Mouse (Mus musculus) cerebellum, postnatal 25 days (tissue): ENCODE measurements around the gene B430306N03Rik.

ENCODE experiments used
- DNase-seq, 2 experiments: peaks; one replicate each; pipeline ENCODE4 v3.0.0; 2021; ENCODE audit warnings: mixed read lengths in 2 of 2

Gene B430306N03Rik

DNA sequence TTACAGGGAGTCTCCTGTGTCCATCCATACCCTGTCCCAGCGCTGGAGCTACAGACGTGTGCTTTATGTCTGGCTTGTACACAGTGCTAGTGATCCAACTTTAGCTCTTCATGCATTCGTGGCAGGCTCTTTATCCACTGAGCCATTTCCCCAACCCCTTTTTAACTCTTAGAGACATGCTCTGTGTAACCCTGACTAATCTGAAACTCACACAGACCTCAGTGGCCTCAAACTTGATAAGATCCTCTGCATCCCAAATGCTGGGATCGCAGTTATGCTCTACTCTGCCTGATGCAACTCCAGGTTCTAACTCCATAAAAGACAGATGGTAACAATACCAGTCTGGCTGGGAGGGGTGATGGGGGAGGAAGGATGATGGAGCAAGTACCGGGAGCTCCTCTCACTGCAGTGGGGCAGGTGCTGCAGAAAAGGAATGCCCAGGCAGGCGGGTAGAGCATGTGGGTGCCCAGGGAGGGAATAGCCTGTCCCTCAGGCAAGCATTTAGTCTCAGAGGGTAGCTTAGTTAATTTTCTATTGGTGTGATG, 47.6 kb downstream of the B430306N03Rik start:
- peak in 1 of 2 experiments; percentile 12 for DNase-seq

DNA sequence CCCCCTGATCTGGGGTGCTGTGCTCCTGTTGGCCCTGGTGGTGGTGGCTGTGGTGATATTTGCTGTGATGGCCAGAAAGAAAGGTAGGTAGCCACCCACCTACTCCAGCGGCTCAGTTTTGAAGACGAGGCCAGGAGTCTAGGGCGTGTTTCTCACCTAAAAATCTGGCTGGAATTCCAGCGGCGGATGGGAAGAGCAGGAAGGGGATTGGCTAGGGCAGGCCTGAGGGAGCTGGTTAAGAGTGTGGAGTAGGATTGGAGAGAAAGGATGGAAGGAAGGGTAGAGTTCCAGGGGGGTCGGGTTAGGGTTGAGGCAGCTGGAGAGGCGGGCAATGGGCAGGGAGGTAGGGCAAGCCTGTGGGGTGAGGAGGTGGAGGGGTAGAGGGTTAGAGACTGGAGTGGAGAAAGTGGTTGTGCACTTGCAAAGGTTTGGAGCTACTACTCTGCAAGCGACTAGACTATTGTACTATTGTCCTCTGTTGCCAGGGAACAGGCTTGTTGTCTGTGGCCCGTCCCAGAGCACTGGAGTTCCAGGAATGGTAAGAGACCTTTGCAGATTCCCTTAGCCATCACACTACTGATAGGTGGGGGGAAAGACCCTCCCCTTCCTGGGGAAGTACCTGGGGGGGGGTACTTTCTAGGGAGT, 49.7 kb downstream of the B430306N03Rik start:
- DNase-seq = no peak

DNA sequence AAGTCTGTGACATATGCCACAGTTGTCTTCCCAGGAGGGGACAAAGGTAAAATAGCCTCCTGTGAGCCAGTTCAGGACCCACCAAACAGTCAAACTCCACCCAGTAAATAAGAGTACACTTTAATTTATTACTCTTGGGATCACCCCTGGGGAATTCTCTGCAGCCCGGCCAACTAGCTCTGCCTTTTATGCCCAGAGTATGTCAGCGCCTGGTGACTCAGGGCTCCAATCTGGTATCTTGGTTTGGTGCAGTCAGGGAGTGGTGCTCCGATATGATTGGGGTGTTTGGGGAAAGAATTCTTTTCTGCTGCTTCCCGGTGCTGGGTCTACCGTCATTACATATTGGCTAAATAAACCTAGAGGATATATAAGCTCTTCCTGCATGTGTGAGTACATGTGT, 50.9 kb downstream of the B430306N03Rik start:
- DNase-seq = no peak

DNA sequence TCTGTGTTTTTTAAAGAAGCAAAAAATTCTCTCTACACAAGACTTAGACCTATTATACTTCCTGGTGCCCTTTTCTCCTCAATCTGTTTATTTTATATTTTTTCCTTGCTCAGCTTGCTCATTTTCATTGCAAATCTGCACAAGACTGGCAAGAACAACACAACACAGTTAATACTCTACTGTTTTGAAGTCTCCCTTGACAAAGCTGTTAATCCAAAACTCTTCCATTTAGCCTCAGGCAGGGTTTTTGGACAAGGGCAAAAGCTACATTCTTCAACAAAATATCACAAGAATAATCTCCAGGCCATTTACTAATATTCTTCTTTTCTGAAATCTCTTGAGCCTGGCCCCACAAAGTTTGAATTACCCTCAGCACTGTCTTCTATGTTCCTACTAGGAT, 55.7 kb downstream of the B430306N03Rik start:
- DNase-seq = no peak

DNA sequence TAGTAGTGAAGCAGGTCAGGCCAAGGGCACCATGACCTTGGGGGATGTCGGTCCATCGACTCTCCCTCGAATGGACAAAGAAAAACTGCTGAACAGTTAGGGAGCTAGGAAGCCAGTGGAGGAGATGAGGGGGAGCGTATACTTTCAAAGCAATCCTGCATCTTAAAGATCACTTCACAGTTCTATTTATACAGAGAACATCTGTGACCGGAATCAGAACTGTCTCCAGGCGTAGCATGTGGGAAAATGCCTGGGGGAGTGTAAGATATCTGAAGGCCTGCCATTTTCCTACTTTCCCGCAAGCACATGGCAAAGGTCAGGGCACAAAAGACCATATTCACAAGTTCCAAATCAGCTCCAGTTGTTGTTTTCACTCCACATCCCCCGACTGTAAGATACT, 57.0 kb downstream of the B430306N03Rik start:
- DNase-seq = no peak

DNA sequence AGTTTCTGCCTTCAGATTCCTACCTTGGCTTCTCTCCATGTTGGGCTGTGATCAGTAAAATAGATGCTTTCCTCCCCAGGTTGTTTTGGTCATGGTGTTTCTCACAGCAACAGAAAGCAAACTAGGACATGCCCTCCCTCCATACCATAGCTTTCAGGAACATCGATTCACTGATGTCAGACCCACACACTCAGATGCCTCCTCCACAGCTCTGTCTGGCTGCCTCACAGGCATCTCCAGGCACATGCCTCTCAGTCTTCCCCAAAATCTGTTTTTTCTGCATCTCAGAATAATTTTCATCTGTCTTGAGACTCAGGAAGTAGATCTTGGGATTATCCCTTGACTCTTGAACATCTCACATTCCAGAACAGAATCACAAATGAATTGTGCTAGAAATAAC, 60.2 kb downstream of the B430306N03Rik start:
- no peak for DNase-seq
